Mouse (Mus musculus): Measurements from ENCODE around the gene Plcb1.

DNA sequence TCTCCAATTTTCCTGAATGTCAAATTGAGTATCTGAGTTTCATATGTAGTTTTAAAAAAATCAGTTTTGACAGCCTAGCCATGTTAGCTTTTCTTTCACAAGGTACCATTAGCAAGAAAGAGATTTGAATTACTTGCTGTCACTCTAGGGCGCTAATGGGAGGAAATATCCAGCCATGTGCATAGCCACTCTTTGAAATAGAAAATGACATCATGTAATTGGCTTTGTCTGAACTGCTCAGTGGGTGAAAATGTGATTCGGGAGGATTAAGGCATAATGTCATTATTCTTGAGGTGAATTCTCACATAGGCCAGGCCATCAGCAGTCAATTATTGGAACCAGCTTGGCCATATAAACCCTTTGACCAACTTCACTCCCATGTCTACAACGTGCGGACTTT, 285.5 kb downstream of the Plcb1 start:
- TF ChIP-seq CTCF (IDR thresholded peaks at IDR 0.05; ENCODE audit: borderline replicate concordance, insufficient read depth, low read length) (no peak), POLR2A (IDR thresholded peaks at IDR 0.05; ENCODE audit: low read depth, low read length) (no peak)
